In genomic region chr15:99970606-99971005, GRCm38 (mm10) we compare ENCODE assay signal across 14 mouse cellular contexts. TPM values are rescaled to one million over a fixed set of nuclear protein-coding genes. Genes with fewer than 3 reads are reported as not detected.
DNase-seq lines count a peak whose midpoint lies in the region; ATAC-seq lines count a peak whose summit lies in the region.
"Had no signal": no experiment of that assay in that cellular context is flagged by ENCODE, and none has a peak within 500 bp of the region (broad histone marks: within the 10 kb centered on the region; RNA-seq: fewer than 3 reads in every experiment).

No protein-coding gene starts in this region.

- ATAC-seq in CD4-positive, CD25-positive, alpha-beta regulatory T cell, adult 4 months: no peak
- ATAC-seq: inflammation-experienced regulatory T-cells, adult 6 months; midbrain, embryonic 16.5 days had no signal

- intact Hi-C loops in heart, postnatal 25 days (cut with DNase I): no loop called here

- peak; percentile 34 to 64 for DNase-seq in heart, adult 18-20 months
- no peak for DNase-seq in heart, postnatal 25 days (ENCODE audit: low spot score)
- peak; percentile 8 for DNase-seq in layer of hippocampus, adult 11-12 months (ENCODE audit: low spot score)
- no peak for DNase-seq in layer of hippocampus, postnatal 36 days
- peak; percentile 13 for DNase-seq in brain, adult 2 months (ENCODE audit: low read depth, low spot score)
- DNase-seq in lung, postnatal 10 days: peak; percentile 33
- DNase-seq in thymus, postnatal 4 days: no peak

RNA-seq across cellular contexts. Expression of gene Larp4, which starts 0.7 kb away (rescaled TPM):
- 10 to 100 TPM; 55.7 to 58.9 TPM for total RNA-seq in heart, adult 18-20 months (2021)
- 10 to 100 TPM; 57.7 to 64.3 TPM for total RNA-seq in heart, postnatal 25 days (2021)
- total RNA-seq in layer of hippocampus, postnatal 36 days (2021): 10 to 100 TPM; 46.6 to 52.1 TPM
- polyA plus RNA-seq in CD4-positive, CD25-positive, alpha-beta regulatory T cell, adult 4 months (2017; shearing (Covaris generic)): 10 to 100 TPM; 37.0 to 47.8 TPM

RNA-seq across cellular contexts. Expression of gene Fam186a, which starts 3.7 kb away (rescaled TPM):
- total RNA-seq in heart, adult 18-20 months (2021): under 1 TPM; 0.07 to 0.15 TPM
- under 1 TPM; 0.06 to 0.10 TPM for total RNA-seq in heart, postnatal 25 days (2021)
- under 1 TPM; 0.05 to 0.07 TPM for total RNA-seq in layer of hippocampus, postnatal 36 days (2021)
- not detected for polyA plus RNA-seq in CD4-positive, CD25-positive, alpha-beta regulatory T cell, adult 4 months (2017; shearing (Covaris generic))
- polyA plus RNA-seq: C2C12; heart, embryonic 15.5 days; inflammation-experienced regulatory T-cells, adult 6 months; midbrain, embryonic 16.5 days; neural tube, embryonic 13.5 days; thymus, postnatal 0 days had no signal

Comparison
In these comparisons a context has a peak if more than half of its experiments do, and no peak if none do; other contexts are left out.
1. DNase-seq: peak in heart, adult 18-20 months (2 of 2), layer of hippocampus, adult 11-12 months (single experiment), brain, adult 2 months (single experiment) and lung, postnatal 10 days (single experiment); none in heart, postnatal 25 days (single experiment), layer of hippocampus, postnatal 36 days (0 of 2) and thymus, postnatal 4 days (single experiment).